Mouse (Mus musculus) cerebellum, postnatal 14 days (tissue): ENCODE measurements around the gene Cd47.
A peak's percentile ranks its signal among the peaks of the same experiment; 100 is the strongest.

ENCODE experiments used
- DNase-seq, 2 experiments: peaks; one replicate each; pipeline ENCODE4 v3.0.0; 2021; ENCODE audit warnings: mixed read lengths in 2 of 2

Gene Cd47

DNA sequence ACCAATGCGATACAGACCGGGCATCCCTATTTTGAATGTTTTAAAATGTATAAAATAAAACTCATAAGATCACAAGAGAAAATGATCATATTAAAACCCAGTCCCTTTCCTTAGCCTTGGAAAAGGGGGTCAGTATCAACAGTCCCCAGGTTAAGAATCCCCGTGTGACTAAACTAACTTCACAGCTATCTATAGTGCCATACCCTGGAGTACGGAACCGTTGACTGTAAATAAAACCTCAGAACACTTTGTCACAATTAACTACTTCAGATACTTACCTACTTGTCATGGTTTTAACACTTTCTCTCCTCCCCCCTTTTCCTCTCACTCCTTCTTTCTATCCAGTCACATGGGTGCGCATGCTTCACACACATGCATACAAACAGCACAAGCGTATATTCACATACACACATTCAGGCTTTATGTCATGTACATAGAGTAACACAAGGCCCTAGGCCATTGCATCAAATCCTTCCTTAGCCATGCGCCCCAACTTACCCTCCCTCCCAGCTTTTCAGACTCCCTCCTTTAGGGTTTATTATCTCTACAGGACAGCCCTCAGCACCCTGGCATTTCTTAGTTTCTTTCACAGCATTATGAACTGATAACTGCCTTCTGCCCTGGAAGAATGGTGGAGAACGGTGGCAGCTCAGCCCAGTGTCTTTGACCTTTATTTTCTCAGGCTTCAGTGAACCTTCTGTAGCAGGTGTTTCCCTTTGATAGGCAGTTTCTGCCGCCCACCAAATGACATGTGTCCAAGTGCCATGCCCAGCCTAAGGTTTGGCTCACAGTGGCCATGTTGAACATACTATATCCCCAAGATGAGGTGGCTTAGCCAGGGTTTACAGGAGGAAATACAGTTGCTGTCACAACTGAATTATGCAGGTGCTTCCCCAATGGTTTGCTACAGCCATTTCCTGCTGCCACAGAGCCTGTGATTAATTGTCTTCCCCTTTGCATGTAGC is at the start of gene Cd47:
Gene Cd47, plus strand, starts transcription at position 937 of the 965 bp plus-strand sequence.
- no peak for DNase-seq

GRCm38 (mm10) chr16:49752906-49753305 is 47.4 kb upstream of the Cd47 start:
- DNase-seq, result no peak

DNA sequence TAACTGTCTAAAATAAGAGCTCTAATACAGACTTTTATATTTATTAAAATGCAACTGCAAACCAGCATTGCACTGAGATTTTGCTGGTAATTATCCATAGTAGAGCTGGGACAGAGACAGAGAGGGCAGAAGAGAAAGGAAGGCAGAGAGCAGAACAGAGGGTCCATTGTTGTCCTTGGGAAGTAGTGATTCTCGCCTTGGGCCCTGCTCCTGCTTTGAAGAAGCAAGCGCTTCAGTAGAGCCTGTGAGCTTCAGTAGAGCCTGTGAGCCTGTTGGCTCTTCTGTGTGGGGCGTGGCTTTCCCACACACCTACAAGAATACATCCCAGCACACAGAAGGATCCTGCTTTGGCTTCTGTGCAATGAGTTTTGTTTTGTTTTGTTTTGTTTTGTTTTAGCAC is 47.0 kb upstream of the Cd47 start:
- no peak for DNase-seq

DNA sequence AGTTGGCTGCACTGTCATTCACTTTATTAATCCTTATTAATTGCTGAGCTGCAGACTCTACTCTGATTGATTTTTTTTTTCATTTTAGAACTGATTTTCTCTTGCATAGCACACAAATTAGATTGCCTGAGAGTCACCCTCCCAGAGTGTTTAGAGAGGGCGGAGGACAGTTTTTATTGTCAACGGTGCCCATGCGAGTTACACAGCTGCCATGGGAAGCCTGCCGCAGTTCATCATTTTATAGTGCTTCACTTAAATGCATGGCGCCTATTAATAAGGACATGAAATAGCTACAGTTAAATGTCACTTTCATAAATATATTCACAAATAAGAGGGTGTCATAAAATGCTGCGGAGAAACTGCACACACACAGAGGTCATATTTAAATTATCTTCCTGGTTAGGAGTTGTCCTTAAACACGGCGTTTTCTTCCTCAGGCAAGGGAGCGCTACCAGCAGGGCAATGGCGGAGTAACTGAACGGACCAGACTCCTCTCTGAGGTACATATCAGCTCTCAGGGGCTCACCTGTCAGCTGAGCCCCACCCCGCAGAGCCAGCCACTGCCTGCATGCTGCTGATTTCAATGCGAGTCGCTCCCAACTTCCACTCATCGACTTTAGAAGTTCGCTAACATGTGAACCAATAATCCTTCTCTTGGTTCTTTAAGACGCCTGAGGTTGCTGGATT is 39.7 kb upstream of the Cd47 start:
- no peak for DNase-seq

DNA sequence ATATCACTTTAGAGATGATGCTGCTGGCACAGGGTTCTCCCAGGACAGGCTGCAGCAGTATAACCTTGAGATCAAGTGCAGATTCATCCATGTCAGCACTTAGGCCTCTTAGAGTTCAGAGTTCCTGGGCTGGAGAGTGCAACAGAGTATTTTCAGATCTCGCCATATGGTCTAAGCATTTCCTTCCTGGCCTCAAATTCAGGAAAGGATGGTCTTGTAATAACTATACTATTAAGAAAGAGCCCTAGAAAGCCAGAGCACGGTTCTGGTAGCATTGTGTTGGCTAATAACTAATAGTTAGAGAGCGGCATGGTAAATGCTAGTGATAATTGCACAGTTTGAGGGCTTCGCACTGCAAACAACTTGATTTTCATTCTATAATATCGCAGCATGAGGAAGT is 38.4 kb upstream of the Cd47 start:
- no peak for DNase-seq

DNA sequence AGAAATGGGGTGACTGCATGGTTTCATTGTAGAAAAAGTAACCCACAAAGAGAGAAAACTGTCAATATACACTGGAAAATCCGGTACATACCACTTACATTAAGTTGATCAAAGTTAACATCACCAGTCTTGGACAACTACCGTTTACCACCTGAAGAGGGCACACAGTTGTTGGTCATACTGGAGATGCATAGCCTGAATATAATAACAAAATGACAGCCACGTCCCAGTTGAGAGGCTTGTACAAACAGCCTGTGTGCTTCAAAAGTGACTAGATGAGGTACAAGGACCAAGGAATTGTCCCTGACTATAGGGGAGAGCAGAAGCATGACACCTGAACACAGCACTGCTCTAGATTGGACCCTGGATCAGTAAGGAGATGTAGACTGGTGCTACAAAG is 34.0 kb upstream of the Cd47 start:
- peak; percentile 25 to 34 for DNase-seq

GRCm38 (mm10) chr16:49768491-49769031 is 31.8 kb upstream of the Cd47 start:
- no peak for DNase-seq

GRCm38 (mm10) chr16:49769831-49770261 is 30.5 kb upstream of the Cd47 start:
- no peak for DNase-seq

DNA sequence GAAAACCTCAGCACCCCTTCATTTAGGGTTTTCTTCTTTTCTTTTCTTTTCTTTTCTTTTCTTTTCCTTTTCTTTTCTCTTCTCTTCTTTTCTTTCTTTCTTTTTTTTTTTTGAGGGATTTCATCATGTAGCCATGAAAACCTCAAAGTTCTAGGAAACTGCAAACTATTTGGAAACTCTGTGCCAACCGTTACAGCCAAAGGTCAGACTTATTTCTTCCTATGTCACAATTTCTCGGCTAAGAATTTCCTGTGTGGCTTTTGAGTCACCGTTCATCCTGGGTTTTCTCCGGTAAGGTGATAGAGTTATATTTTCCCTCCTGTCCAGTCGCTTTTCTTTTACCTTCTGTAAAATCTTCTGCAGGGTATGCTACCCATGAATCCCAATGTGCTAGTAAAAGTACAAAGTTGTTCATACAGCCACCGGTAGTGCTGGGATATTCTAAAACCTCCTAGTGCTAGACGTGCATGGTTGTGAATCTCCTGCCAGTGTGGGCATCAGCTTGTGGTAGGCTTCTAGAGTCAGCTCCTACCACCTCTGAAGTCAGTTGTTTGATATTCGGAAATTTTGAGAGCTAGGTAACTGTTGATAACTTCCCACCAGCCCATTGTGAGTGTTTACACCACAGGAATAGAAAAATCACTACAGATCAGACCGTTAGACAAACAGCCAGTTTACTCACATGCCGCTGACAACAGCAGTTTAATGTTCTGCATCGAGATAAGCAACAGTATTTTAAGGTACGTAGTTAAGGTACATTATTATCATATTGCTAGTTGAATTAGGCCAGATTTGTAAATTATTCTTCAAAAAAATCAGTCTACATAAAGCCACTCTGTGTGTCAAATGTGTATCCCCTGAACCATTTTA is 29.8 kb upstream of the Cd47 start:
- DNase-seq, result no peak

GRCm38 (mm10) chr16:49771609-49772396 is 28.5 kb upstream of the Cd47 start:
- no peak for DNase-seq

GRCm38 (mm10) chr16:49772576-49772975 is 27.8 kb upstream of the Cd47 start:
- no peak for DNase-seq

- DNase-seq, result no peak
Observed at GRCm38 (mm10) chr16:49773068-49773467, 27.3 kb upstream of the Cd47 start.

DNA sequence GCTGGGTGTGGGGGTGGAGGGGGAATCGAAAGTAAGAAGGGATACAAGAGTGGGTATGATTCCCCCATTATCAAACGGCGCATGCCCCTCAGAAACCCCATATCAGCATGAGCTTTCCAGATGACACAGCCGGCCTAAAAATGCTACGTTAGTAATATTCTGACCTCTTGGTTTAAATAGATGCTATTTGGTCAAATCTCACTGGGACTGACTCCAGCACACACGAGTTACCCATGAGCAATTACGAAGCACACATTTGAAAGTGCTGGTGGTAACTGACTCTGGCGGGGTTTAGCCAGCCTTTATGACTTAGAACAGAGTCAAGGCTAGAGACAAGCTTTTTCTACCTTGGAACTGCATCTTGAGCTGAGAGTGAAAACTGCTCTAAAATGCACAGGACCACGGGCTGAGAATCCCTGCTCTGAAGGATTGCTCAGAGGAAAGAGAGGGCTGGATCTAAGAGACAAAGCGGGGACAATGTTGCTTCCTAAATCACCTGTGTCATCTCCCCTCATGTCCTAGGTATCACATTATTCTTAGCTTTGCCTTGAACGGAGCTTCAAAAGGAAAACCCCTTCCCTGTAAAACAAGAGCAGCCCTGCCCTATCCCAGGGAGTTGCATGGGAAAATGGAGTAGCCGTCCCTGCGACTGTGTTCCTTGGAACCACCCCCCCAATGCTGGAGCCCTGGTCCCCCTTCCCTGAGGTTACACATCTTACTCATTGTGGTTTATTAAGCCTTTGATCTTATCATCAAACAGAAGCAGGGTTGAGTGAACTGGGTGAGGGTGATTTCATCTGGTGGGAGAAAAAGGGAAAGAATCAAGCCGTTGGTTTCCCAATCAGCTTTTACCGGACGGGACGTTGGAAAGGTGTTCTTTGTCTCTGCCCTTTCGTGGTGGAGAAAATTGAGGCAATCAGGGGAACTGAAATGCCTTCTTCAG is 26.0 kb upstream of the Cd47 start:
- DNase-seq, result no peak

- peak; percentile 52 to 56 for DNase-seq
Observed at GRCm38 (mm10) chr16:49775002-49775966, 25.0 kb upstream of the Cd47 start.

GRCm38 (mm10) chr16:49776981-49777380 is 23.4 kb upstream of the Cd47 start:
- DNase-seq, result no peak

DNA sequence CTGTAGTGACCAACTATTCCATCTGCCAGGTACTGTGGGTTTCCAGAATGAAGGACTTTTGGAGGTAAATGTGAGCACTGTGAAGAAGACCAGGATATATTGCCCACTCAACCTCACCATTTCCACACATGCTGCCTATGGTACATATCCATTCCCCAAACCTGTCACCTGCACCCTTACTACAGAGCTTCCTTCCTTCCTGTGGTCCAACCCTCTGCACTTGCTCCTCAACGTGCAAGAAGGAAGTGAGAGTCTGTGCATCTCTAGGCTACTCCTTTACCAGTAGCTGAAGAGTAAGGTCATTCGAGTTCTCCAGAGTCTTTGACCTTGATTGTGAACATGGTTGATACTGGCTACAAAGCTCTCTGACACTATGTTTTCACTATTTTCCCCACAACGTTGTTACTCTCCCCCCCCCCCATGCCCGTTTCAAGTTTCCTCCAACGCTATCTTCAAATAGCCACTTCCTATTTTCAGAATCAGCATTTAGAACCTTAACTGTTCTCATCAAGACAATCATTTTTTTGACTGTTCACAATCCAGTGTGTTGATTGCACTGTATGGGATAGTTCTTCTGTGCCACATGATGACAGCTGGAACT is 18.7 kb upstream of the Cd47 start:
- no peak for DNase-seq

DNA sequence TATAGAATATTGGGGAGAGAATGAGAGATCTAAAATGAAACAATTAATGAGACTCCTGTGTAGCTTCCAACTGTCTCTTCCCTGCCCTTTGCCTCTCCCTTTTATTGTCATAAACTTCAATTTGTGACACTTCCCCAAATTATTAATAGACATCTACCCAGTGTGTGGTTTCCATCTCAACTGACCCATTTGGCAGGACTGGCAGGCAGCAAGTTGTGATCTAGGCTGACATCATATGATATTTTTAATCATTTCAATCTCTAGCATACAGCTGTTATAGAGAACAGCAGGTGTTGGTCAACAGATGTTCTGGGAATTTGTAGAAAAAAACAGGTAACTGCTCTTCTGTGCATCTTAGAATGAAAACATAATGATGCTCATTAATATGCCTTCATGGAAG is 17.0 kb upstream of the Cd47 start:
- DNase-seq, result no peak

GRCm38 (mm10) chr16:49786116-49786515 is 14.2 kb upstream of the Cd47 start:
- DNase-seq, result no peak

- DNase-seq, result no peak
Observed at GRCm38 (mm10) chr16:49787714-49788113, 12.6 kb upstream of the Cd47 start.
